Mouse (Mus musculus) spleen, embryonic (tissue): ENCODE data around the gene Olfr1443.

Experiments
- CTCF ChIA-PET: fragments of 350-600 bp; sonication (Branson Sonifier 250); formaldehyde crosslinking; loops from one replicate; lab custom pipeline; 2022; lab: Charles Lee

Olfr1443 gene

GRCm38 (mm10) chr19:12731950-12732349, 54.0 kb downstream of the Olfr1443 start:
- CTCF ChIA-PET, result no interaction called here
